Mouse (Mus musculus) brain, embryonic 14.5 days (tissue): ENCODE measurements around the gene Mrpl58.
"Not testable (repeated sequence)": the region's sequence is repeated elsewhere in the genome, so short reads cannot be mapped to it uniquely, and the experiment has no call there.

Experiments
- CTCF ChIP-seq: fragments of 200-500 bp; IDR thresholded peaks from 2 replicates; pipeline ENCODE4 v1.5.1; 2012; ENCODE audit warnings: inconsistent platforms, mild to moderate bottlenecking, moderate library complexity, borderline replicate concordance; ENCODE audit not compliant: insufficient read depth, insufficient read length; ENCODE audit errors: extremely low read depth
- POLR2A ChIP-seq: fragments of 200-500 bp; IDR thresholded peaks from 2 replicates; pipeline ENCODE4 v1.6.1; 2012; ENCODE audit warnings: mild to moderate bottlenecking, inconsistent platforms, borderline replicate concordance; ENCODE audit not compliant: poor library complexity, insufficient read depth, insufficient read length, severe bottlenecking; ENCODE audit errors: extremely low read depth

DNA sequence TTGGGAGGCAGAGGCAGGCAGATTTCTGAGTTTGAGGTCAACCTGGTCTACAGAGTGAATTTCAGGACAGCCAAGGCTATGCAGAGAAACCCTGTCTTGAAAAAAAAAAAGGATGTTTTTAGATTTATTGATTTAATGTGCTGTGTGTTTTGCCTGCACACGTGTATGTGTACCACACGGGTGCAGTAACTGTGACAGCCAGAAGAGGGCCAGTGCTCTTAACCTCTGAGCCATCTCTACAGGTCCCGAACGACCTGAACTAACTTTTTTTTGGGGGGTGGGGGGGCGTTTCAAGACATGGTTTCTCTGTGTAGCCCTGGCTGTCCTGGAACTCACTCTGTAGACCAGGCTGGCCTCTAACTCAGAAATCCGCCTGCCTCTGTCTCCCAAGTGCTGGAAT is 51.3 kb downstream of the Mrpl58 start:
- TF ChIP-seq POLR2A, CTCF: not testable (repeated sequence)
